In the genomic region with DNA sequence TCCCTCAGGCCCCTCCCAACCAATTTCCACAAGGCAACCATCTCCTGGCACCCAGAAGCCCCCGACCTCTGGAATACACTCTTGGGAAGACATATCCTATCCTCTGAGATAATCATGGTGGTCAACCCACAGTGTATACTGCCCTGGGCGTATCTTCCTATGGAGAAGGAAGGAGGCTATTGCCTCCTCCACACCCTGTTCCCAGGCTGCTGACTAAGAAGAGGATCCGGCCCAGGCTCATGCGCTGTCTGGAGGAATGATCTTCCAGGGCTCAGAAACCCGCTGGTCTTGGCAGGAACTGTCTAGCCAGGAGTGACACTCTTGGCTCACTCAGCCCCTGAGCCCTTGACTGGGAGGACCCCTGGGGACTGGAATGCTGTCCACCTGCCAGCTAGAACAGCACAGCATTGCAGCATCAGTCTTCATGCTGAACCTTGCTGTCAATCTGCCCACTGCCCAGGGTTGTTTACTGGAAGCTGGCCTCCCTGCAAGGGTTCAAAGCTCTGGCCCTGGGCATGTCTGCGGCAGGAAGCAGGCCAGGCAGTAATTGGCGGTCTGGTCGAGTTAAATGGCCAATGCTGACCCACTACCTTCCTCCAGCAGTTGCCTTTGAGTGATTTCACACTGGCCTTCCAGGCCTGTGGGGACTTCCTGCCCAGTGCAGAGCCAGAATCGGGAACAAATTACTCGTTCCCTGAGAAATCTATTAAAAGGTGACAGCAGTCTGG, we compare ENCODE assay signal across 9 mouse cellular contexts. TPM values are rescaled to one million over a fixed set of nuclear protein-coding genes. Genes with fewer than 3 reads are reported as not detected.
DNase-seq lines count a peak whose midpoint lies in the region; ATAC-seq lines count a peak whose summit lies in the region.
"Had no signal": no experiment of that assay in that cellular context is flagged by ENCODE, and none has a peak within 500 bp of the region (broad histone marks: within the 10 kb centered on the region; RNA-seq: fewer than 3 reads in every experiment).

No protein-coding gene starts in this region.

- no peak overlapping the region for H3K9ac ChIP-seq in neural tube, embryonic 14.5 days (replicated peaks; ENCODE audit: low read depth, low read length)
- H3K9ac ChIP-seq in neural tube, embryonic 15.5 days (replicated peaks): no peak overlapping the region

- ATAC-seq in neural tube, embryonic 14.5 days (ENCODE audit: low read depth): peak; percentile 56; the same call in 1 of the 2 replicates
- no peak for ATAC-seq in neural tube, embryonic 15.5 days (ENCODE audit: low FRiP score)
- ATAC-seq: activated CD4-positive, CD25-positive, alpha-beta regulatory T cell, adult 4 months had no signal

- H3K36me3 ChIP-seq in neural tube, embryonic 14.5 days (ENCODE audit: control insufficient read depth, insufficient read depth, low read length): no peaks in the 10 kb centered on the region
- H3K36me3 ChIP-seq in neural tube, embryonic 15.5 days: no peaks in the 10 kb centered on the region

- H3K4me1 ChIP-seq in neural tube, embryonic 14.5 days (ENCODE audit: control insufficient read depth, insufficient read depth, low read length): no peaks in the 10 kb centered on the region
- H3K4me1 ChIP-seq in neural tube, embryonic 15.5 days: peaks cover under 1% of the 10 kb centered on the region; the same call in 1 of the 2 replicates

- no peak overlapping the region for H3K4me3 ChIP-seq in neural tube, embryonic 14.5 days (ENCODE audit: low read depth, low read length)
- H3K4me3 ChIP-seq in neural tube, embryonic 15.5 days (replicated peaks): no peak overlapping the region

- H3K27me3 ChIP-seq in neural tube, embryonic 14.5 days (ENCODE audit: control insufficient read depth, insufficient read depth, low read length): no peaks in the 10 kb centered on the region
- no peaks in the 10 kb centered on the region; the same call in 1 of the 2 replicates for H3K27me3 ChIP-seq in neural tube, embryonic 15.5 days (replicated peaks)

- DNase-seq in adrenal gland, adult 2 months: peak; percentile 73
- DNase-seq in adrenal gland, adult 8-10 months: no peak
- DNase-seq in gastrocnemius, adult 18-20 months (ENCODE audit: low spot score): peak; percentile 26
- peak; percentile 29 for DNase-seq in skeletal muscle tissue, adult 2 months (ENCODE audit: low read depth, low spot score)
- no peak for DNase-seq in lung, adult 18-20 months
- no peak for DNase-seq in embryo, embryonic 9.5 days (ENCODE audit: extremely low spot score)

- H3K4me2 ChIP-seq in neural tube, embryonic 14.5 days (ENCODE audit: low read depth, low read length): no peak overlapping the region
- no peak overlapping the region for H3K4me2 ChIP-seq in neural tube, embryonic 15.5 days

- no peaks in the 10 kb centered on the region for H3K9me3 ChIP-seq in neural tube, embryonic 14.5 days (ENCODE audit: control insufficient read depth, low read length)
- no peaks in the 10 kb centered on the region for H3K9me3 ChIP-seq in neural tube, embryonic 15.5 days (replicated peaks)

- WGBS in neural tube, embryonic 14.5 days: 71% methylated on average over 10 of the region's 10 CpGs
- 63% methylated on average over 10 of the region's 10 CpGs for WGBS in neural tube, embryonic 15.5 days

- no peak overlapping the region for H3K27ac ChIP-seq in neural tube, embryonic 14.5 days (ENCODE audit: low read depth, low read length)
- no peak overlapping the region for H3K27ac ChIP-seq in neural tube, embryonic 15.5 days (replicated peaks)

RNA-seq across cellular contexts. Expression of gene Psmb7, which starts 8.8 kb away (rescaled TPM):
- total RNA-seq in adrenal gland, adult 2 months (2021): 100 to 1,000 TPM; 278 to 283 TPM
- polyA plus RNA-seq in adrenal gland, adult 2 months (2012; rRNA removed): 25.0 and 29.1 TPM in 2 replicates
- total RNA-seq in adrenal gland, adult 8-10 months (2022): 100 to 1,000 TPM; 232 to 337 (median 283) TPM
- polyA plus RNA-seq in neural tube, embryonic 14.5 days (2014; fragmentation: Nextera tagmentation; extraction: Ambion mirVana): 277 and 282 TPM in 2 replicates
- polyA plus RNA-seq in neural tube, embryonic 15.5 days (2015; fragmentation: Nextera tagmentation; extraction: Ambion mirVana): 283 and 284 TPM in 2 replicates
- total RNA-seq in gastrocnemius, adult 18-20 months (2021): 100 to 1,000 TPM; 301 to 309 TPM

Comparison
In these comparisons a context has a peak if more than half of its experiments do, and no peak if none do; other contexts are left out.
1. DNase-seq: peak in adrenal gland, adult 2 months (single experiment), gastrocnemius, adult 18-20 months (single experiment) and skeletal muscle tissue, adult 2 months (single experiment); none in adrenal gland, adult 8-10 months (single experiment), lung, adult 18-20 months (0 of 2) and embryo, embryonic 9.5 days (single experiment).